Mouse (Mus musculus) stomach, postnatal 0 days (tissue): ENCODE measurements at regions not wholly inside any gene's neighbourhood (a gene's known extent, or its start where the extent isn't known, plus 50 kb on each side); places are given as distances from the start of the nearest gene placed in this dataset.

Experiments
- ATAC-seq: fragments of 200-750 bp; cut with Nextera tagmentation; 2 replicates; pipeline ENCODE4 v1.8.0; 2017; ENCODE audit not compliant: low FRiP score, low TSS enrichment
- DNase-seq: peaks from one replicate; pipeline ENCODE4 v3.0.0-alpha.2; 2016; ENCODE audit warnings: low spot score
- H3K27ac ChIP-seq: fragments of 300-500 bp; sonication (generic); replicated peaks from 2 replicates; pipeline ENCODE4 v1.5.1; 2014; ENCODE audit warnings: mild to moderate bottlenecking, control low read depth
- H3K27me3 ChIP-seq: fragments of 300-500 bp; sonication (generic); 2 replicates; pipeline ENCODE4 v1.6.1; 2014; ENCODE audit warnings: low read length; ENCODE audit not compliant: control insufficient read depth, insufficient read depth
- H3K36me3 ChIP-seq: fragments of 300-500 bp; sonication (generic); 2 replicates; pipeline ENCODE4 v1.6.1; 2014; ENCODE audit warnings: low read length, mixed read lengths; ENCODE audit not compliant: control insufficient read depth, insufficient read depth
- H3K4me1 ChIP-seq: fragments of 300-500 bp; sonication (generic); replicated peaks from 2 replicates; pipeline ENCODE4 v1.6.1; 2014; ENCODE audit warnings: antibody characterized with exemption; ENCODE audit not compliant: control insufficient read depth, insufficient read depth
- H3K4me2 ChIP-seq: fragments of 300-500 bp; sonication (generic); replicated peaks from 2 replicates; pipeline ENCODE4 v1.6.1; 2014; ENCODE audit warnings: low read depth, mild to moderate bottlenecking, control low read depth, moderate library complexity
- H3K4me3 ChIP-seq: fragments of 300-500 bp; sonication (generic); 2 replicates; pipeline ENCODE4 v1.5.1; 2014; ENCODE audit warnings: low read depth, low read length, control low read depth
- H3K9ac ChIP-seq: fragments of 300-500 bp; sonication (generic); 2 replicates; pipeline ENCODE4 v1.6.1; 2014; ENCODE audit warnings: mild to moderate bottlenecking, low read length, control low read depth, mixed read lengths
- H3K9me3 ChIP-seq: fragments of 300-500 bp; sonication (generic); 2 replicates; pipeline ENCODE4 v1.6.1; 2016; ENCODE audit warnings: low read length; ENCODE audit not compliant: control insufficient read depth
- CTCF ChIP-seq: IDR thresholded peaks from 2 replicates; pipeline ENCODE4 v1.5.1; 2016; ENCODE audit warnings: antibody characterized with exemption, low read depth, mild to moderate bottlenecking, moderate library complexity
- EP300 ChIP-seq: optimal IDR thresholded peaks from 2 replicates; pipeline ENCODE3; 2016; ENCODE audit warnings: antibody characterized with exemption
- WGBS: fragments of 180-500 bp; shearing (Covaris S2); extraction: QIAGEN DNeasy Blood & Tissue Kit; methylation state at CpG from one replicate; pipeline ENCODE4 v1.1.7; 2014; 5-methylcytosine and 5-hydroxymethylcytosine counted together

DNA sequence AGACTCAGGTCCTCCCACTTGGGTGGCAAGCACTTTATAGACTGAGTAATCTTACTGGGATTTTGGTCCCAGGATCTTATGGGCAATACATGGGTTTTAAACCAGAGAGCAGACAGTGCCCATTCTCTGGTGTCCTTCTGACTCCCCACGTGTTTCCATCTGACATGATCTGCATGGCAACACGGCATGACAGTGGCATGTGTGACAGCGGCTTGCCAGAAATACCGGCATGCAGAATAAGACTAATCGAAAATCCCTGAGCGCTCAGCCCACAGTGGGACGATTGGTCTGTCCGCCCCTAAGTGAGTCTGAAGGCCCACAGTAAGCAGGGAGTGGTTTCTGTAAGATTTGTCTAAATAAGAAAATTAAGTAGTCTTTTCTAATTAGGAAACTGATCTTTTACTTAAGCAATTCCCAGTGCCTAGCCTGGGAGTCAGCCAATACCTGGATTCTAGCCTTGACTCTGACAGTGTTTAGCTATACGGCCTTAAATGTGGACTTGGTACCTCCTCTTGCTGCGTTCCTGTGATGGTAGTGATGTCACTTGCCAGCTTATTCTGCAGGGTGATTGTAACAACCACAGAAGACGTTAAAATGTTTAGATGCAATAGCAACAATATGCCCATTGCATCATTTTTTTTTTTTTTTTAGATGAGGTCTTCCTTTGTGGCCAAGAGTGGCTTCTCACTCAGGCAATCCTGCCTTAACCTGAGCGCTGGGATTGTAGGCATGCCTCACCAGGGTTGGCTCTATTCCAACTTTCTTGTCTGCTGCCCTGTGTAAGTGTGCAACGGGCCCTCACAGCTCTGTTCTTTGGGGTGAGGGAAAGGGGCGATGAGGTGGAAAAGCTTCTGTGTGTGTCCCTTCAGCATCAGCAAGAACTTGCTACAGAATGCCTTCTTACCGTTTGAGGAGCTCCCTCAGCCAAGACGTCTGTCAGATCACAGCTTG lies 71.8 kb downstream of the Enc1 start:
- Histone ChIP-seq H3K4me1 (0 out of 2 replicates have a peak, but pooled peaks cover 7% of the 10 kb centered on the region), H3K4me3 (no peak overlapping the region), H3K9me3 (no peaks in the 10 kb centered on the region), H3K4me2 (no peak overlapping the region), H3K27me3 (no peaks in the 10 kb centered on the region), H3K27ac (no peak overlapping the region), H3K9ac (no peak overlapping the region), H3K36me3 (no peaks in the 10 kb centered on the region)
- WGBS = 72% methylated on average over 16 of the region's 16 CpGs
- no peak for TF ChIP-seq CTCF
- no peak for TF ChIP-seq EP300
- DNase-seq (no peak), ATAC-seq (peak; percentile 8; the same call in 1 of the 2 replicates)

DNA sequence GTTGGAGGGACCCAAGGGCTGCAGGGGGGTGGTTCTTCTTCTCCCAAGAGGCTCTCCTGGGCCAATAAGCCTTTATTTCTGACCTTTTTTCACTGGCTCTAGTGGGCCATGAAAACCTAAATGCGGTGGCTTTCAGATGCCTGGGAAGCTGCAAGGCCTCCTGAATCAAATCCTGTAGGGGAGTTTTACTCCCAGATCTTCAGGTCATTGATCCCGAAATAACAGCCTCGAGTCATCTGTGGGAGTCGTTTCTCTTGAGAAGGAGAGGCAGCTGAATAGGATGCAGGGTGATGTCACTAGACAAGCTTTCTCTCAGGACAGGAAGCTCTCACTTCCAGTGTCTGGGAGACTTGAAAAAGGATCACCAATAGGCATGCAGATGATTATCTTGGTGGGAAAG lies 70.4 kb downstream of the Enc1 start:
- H3K27ac ChIP-seq = no peak overlapping the region; the same call in 1 of the 2 replicates
- H3K9ac ChIP-seq = no peak overlapping the region
- H3K4me2 ChIP-seq = no peak overlapping the region
- DNase-seq (no peak), ATAC-seq (no peak)
- no peaks in the 10 kb centered on the region for H3K9me3 ChIP-seq
- TF ChIP-seq CTCF (no peak), EP300 (no peak)
- 0 out of 2 replicates have a peak, but pooled peaks cover 7% of the 10 kb centered on the region for H3K4me1 ChIP-seq
- WGBS = 38% methylated on average over 4 of the region's 4 CpGs
- no peaks in the 10 kb centered on the region for H3K36me3 ChIP-seq
- no peaks in the 10 kb centered on the region for H3K27me3 ChIP-seq
- H3K4me3 ChIP-seq = no peak overlapping the region

DNA sequence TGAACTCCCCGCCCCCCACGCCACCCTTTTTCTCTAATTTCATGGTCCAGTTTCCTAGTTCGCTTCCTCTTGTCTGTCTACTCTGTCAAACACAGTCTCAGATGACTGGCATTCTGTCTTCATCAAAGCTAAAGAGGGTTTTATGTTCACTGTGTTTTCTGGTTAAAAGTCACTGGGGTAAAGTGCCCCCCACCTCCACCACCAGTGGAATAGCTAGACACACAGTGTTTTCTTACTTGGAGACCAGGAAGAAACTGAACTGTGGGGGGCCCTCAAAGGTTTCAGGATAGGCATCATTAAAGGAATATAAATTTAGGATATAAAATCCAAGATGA lies 69.9 kb downstream of the Enc1 start:
- H3K4me2 ChIP-seq = no peak overlapping the region
- DNase-seq = no peak
- H3K9ac ChIP-seq = no peak overlapping the region
- no peak for ATAC-seq
- no peaks in the 10 kb centered on the region for H3K27me3 ChIP-seq
- peak overlapping the region; percentile 58; the same call in 1 of the 2 replicates for H3K27ac ChIP-seq
- H3K36me3 ChIP-seq = no peaks in the 10 kb centered on the region
- no peak for TF ChIP-seq EP300
- TF ChIP-seq CTCF = no peak
- 0 out of 2 replicates have a peak, but pooled peaks cover 7% of the 10 kb centered on the region for H3K4me1 ChIP-seq
- H3K4me3 ChIP-seq = no peak overlapping the region
- WGBS = 60% methylated on average over 3 of the region's 3 CpGs
- H3K9me3 ChIP-seq = no peaks in the 10 kb centered on the region

DNA sequence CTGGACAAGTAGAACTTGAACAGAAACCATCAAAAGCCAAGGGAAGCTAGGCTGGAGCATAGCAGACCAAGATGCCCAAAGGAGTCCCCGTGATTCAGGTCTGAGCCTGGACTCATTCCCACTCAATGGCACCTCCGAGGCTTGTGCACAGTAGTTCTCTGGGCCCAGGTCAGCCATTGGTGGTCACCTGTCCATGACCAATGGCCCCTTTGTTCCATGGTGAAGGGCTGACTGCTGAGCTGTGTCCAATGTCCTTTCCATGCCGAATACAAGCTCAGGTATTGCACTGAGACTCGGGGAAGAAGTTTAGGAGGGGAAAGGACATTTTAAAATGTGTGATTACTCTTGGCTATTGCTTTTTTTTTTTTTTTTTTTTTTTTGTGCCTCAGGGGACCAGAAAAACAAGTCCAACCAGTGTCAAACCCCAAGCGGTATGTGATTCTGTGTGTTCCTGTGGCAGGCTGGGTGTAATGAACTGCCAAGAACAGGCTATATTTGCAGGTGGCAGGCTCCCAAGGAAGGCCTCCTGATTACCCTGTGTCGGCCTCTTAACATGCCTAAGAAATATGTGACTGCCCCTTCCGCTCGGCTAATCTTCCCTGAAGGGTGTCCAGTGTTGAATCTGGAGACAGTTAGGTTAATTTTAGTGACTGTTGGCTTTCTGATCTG lies 69.4 kb downstream of the Enc1 start:
- DNase-seq (peak; percentile 73), ATAC-seq (peak; percentile 85)
- no peaks in the 10 kb centered on the region for H3K36me3 ChIP-seq
- H3K4me3 ChIP-seq = no peak overlapping the region
- no peaks in the 10 kb centered on the region for H3K9me3 ChIP-seq
- 43% methylated on average over 8 of the region's 8 CpGs for WGBS
- H3K27ac ChIP-seq = peak overlapping the region; percentile 58; the same call in 1 of the 2 replicates
- H3K4me1 ChIP-seq = 0 out of 2 replicates have a peak, but pooled peaks cover 7% of the 10 kb centered on the region
- TF ChIP-seq CTCF (no peak), EP300 (no peak)
- H3K4me2 ChIP-seq = no peak overlapping the region
- H3K27me3 ChIP-seq = no peaks in the 10 kb centered on the region
- H3K9ac ChIP-seq = no peak overlapping the region

DNA sequence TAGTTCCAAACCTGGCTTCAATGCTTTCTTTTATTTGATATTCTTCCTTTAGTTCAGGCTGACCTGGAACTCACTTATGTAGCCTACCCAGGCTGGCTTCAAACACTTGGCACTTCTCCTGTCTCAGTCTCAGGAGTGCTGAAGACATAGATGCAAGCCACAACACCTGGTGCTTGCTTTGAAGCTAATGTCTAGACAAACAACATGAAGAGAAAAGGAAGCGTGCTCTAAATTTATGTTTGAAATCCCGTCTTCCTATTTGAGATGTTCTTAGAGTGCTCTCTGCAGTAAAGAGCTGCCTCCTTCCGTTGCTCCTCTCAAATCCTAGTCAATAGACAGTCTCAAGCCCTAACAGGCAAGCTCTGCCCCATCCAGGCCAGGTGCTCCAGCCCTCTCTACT lies 68.5 kb downstream of the Enc1 start:
- Histone ChIP-seq H3K4me1 (0 out of 2 replicates have a peak, but pooled peaks cover 7% of the 10 kb centered on the region), H3K9ac (no peak overlapping the region), H3K9me3 (no peaks in the 10 kb centered on the region), H3K27ac (no peak overlapping the region), H3K36me3 (no peaks in the 10 kb centered on the region), H3K27me3 (no peaks in the 10 kb centered on the region), H3K4me2 (no peak overlapping the region), H3K4me3 (no peak overlapping the region)
- no peak for DNase-seq
- ATAC-seq = no peak
- WGBS = 54% methylated on average over 3 of the region's 3 CpGs
- no peak for TF ChIP-seq EP300
- no peak for TF ChIP-seq CTCF
